Mouse (Mus musculus) lung, adult 2 months (tissue): ENCODE measurements around the gene Evpl. TPM values are rescaled to one million over a fixed set of nuclear protein-coding genes. Genes with fewer than 3 reads are reported as not detected.

Experiments
- DNase-seq: peaks from one replicate; pipeline ENCODE4 v3.0.0; 2022
- H3K4me1 ChIP-seq: fragments of 200-500 bp; 2 replicates; pipeline ENCODE4 v1.6.1; 2011; ENCODE audit warnings: low read length; ENCODE audit not compliant: control insufficient read depth, insufficient read depth
- H3K4me3 ChIP-seq: fragments of 200-500 bp; replicated peaks from 2 replicates; pipeline ENCODE3; 2011; ENCODE audit warnings: low read depth, mild to moderate bottlenecking, control low read depth, low read length; ENCODE audit errors: extremely low read depth
- CTCF ChIP-seq: fragments of 200-500 bp; IDR thresholded peaks from 2 replicates; pipeline ENCODE4 v1.5.1; 2011; ENCODE audit warnings: mild to moderate bottlenecking, low read length, control low read depth; ENCODE audit not compliant: insufficient read depth
- POLR2A ChIP-seq: fragments of 200-500 bp; IDR thresholded peaks from 2 replicates; pipeline ENCODE4 v1.6.1; 2011; ENCODE audit warnings: low read depth, mild to moderate bottlenecking, control low read depth, low read length, borderline replicate concordance; ENCODE audit errors: extremely low read depth
- WGBS: fragments of 180-500 bp; shearing (Covaris S2); methylation state at CpG from one replicate; pipeline ENCODE4 v1.1.7; 2018; 5-methylcytosine and 5-hydroxymethylcytosine counted together
- polyA plus RNA-seq: library from polyadenylated mRNA; depleted of rRNA; stranded (reverse); fragments of >200 nt; gene quantifications from 2 replicates; pipeline ENCODE4 v1.2.3, GENCODE M21; 2012

Gene Evpl
- polyA plus RNA-seq, 1 experiment: 16.8 TPM

DNA sequence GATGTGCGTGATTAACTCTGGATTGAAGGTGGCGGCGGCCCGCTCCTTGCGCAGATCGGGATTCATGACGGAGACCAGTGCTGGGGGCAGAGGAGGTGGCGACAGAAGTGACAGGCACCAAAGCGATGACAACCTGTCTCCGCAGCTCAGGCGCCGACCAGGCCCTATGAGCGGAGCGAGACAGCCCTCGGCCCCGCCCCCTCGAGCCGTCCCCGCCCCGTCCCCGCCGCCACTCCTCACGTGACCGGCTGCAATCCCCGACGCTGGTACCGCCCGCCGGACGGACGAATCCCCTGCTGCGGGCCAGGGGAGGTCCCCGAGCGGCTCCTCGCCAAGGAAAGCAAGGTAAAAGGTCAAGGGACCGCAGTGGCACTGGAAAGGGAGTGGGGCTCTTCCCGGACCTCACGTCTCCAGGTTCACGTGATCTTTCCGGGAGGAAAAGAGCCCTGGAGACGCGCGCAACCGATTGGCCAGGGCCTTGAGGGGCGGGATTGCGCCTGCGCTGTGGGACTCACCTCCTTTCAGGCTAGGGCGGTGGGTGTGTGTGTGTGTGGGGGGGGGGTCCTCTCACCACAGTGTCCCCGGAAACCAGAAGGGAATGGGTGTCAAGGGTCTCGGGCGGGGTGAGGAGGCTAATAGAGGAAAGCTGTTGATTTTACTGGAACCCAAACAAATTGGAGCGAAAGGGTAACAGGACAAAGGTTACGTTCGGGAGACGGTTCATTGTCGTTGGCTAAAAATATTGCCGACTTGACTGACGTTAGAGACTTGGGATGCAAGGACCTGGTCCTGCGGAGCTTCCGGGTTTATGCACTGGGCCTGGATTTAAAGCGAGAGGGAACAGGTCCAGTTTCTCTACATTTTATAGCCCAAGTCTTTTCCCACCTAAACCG lies 39.0 kb downstream of the Evpl start, which contains the start of the genes Ten1 and Acox1:
Gene Ten1, plus strand, starts transcription at position 217 of the 893 bp plus-strand sequence.
Gene Acox1, minus strand, starts transcription at position 407 of the 893 bp plus-strand sequence.
- DNase-seq: peak; percentile 98
- H3K4me1 ChIP-seq: peaks cover 16% of the 10 kb centered on the region
- TF ChIP-seq POLR2A: peak; percentile 92
- TF ChIP-seq CTCF: no peak
- H3K4me3 ChIP-seq: peak within 1 kb of the TSS; percentile 87
- under 1% methylated on average over 62 of the region's 62 CpGs for WGBS

DNA sequence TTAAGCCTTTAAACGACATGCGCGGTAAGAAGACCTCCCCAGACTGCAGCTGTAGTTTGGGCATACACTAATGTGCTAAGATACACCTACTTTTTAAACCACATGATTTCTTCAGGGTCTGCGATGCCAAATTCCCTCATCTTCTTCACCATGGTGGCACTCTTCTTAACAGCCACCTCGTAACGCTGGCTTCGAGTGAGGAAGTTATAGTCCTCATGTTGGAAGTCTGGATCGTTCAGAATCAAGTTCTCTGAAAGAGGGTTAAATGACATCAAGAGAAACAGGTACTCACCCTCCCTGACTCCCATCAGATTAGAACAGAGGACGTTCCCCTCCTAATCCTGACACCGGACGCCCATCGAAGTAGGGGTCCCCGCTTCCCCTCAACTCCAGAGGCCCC lies 39.7 kb downstream of the Evpl start:
- TF ChIP-seq CTCF (no peak), POLR2A (no peak)
- DNase-seq: no peak
- WGBS: 16% methylated on average over 13 of the region's 13 CpGs
- Histone ChIP-seq H3K4me3 (peak overlapping the region; percentile 87), H3K4me1 (peaks cover 16% of the 10 kb centered on the region)

DNA sequence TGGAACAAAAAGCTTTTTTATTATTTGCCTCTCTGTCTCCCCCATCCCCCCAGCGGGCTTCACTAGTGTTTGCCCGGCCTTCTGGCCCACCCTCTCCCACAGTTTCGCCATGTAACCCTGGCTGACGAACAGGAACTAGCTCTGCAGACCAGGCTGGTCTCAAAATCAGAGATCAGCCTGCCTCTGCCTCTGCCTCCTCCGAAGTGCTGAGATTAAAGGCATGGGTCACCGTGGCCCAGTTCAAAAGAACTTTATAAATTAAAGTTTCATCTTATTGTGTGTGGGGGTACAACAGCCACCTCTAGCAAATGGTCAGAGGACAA lies 40.3 kb downstream of the Evpl start:
- 76% methylated on average over 6 of the region's 6 CpGs for WGBS

DNA sequence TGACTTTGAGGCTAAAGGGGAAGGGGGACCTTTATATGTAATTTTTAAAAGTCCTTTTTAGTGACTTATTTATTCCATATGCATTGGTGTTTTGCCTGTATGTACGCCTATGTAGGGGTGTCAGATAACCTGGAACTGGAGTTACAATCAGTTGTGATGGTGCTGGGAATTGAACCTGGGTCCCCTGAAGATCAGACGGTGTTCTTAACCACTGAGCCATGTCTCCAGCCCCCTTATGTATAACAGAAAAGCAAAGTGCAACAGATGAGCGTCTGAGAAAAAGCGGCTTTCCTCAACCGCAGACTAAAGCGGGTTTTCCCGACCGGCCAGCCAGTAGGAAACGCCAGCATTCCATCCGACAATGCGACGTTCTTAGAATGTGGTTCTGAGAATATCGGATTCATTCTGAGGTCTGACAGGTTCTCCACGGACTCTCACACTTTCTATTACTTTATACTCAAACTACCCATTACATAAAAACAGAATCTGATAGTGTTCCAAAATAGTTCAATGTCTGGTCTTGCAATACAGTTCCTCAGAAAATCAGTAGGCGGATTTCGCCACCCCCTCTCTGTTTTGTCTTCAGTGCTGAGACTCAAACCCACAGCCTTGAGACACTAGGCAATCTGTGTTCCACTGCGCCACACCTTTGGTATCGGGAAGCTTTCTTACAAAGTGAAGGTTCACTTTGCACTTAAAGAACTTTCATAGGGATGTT lies 40.9 kb downstream of the Evpl start:
- DNase-seq: no peak
- peaks cover 16% of the 10 kb centered on the region for H3K4me1 ChIP-seq
- 93% methylated on average over 18 of the region's 18 CpGs for WGBS
- no peak overlapping the region for H3K4me3 ChIP-seq
- TF ChIP-seq CTCF (no peak), POLR2A (no peak)

More for the DNA sequence above, 40.3 kb downstream of the Evpl start:
- Histone ChIP-seq H3K4me3 (peak overlapping the region; percentile 39), H3K4me1 (peaks cover 16% of the 10 kb centered on the region)
- DNase-seq: no peak
- TF ChIP-seq POLR2A (no peak), CTCF (no peak)

DNA sequence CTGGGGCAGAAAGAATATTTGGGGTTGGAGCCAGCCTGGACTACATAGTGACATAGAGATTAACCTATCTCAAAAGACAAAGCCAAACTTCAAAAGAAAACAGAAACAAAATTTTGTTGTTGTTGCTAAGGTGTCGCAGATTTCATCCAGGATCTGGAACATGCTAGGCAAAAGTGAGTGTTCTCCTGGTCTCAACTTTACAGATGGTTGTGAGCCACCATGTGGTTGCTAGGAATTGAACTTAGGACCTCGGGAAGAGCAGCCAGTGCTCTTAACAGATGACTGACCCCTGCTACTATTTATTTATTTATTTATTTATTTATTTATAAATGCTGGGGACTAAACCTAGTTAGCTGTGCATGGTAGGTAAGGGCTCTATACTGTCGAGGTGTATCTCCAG lies 41.5 kb downstream of the Evpl start:
- no peak for TF ChIP-seq POLR2A
- 77% methylated on average over 3 of the region's 3 CpGs for WGBS
- peaks cover 16% of the 10 kb centered on the region for H3K4me1 ChIP-seq
- no peak overlapping the region for H3K4me3 ChIP-seq
- no peak for DNase-seq

DNA sequence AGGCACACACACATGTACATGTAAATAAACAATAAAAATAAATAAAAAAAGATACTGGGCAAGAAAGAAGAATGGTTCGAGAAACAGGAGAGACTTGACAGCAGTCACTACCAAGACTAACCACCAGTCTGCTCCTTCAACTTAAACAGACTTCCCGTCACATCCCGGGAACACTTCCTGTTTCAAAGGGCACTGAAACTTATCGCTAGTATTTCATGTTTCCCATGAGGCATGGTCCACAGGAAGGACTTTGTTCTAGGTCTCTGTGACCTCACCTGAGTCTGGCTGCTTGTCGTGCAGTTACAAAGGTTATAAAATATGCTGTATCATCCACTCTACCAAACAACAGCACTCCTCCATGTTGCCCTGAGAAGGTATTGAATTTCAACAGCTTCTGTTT lies 42.6 kb downstream of the Evpl start:
- no peak for DNase-seq
- TF ChIP-seq POLR2A (no peak), CTCF (no peak)
- Histone ChIP-seq H3K4me1 (peaks cover 16% of the 10 kb centered on the region), H3K4me3 (no peak overlapping the region)
- WGBS: 28% methylated on average over 5 of the region's 5 CpGs

DNA sequence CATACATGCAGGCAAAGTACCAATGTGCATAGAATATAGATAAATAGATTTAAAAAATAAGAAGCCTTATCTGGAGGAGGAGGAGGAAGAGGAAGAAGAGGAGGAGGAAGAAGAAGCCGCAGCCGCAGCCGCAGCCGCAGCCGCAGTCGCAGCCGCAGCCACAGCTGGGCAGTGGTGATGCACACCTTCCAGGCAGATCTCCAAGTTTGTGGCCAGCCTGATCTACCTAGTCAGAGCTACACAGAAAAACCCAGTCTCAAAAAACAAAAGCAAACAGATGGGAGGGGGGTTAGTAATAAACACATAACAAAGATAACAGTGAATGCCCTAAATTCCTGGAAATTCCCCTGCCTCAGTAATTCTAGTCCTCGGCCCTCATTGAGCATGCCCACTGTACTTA lies 43.3 kb downstream of the Evpl start:
- no peak for DNase-seq
- H3K4me1 ChIP-seq: peaks cover 16% of the 10 kb centered on the region
- H3K4me3 ChIP-seq: no peak overlapping the region
- WGBS: 75% methylated on average over 8 of the region's 8 CpGs
- TF ChIP-seq POLR2A: no peak
- no peak for TF ChIP-seq CTCF

DNA sequence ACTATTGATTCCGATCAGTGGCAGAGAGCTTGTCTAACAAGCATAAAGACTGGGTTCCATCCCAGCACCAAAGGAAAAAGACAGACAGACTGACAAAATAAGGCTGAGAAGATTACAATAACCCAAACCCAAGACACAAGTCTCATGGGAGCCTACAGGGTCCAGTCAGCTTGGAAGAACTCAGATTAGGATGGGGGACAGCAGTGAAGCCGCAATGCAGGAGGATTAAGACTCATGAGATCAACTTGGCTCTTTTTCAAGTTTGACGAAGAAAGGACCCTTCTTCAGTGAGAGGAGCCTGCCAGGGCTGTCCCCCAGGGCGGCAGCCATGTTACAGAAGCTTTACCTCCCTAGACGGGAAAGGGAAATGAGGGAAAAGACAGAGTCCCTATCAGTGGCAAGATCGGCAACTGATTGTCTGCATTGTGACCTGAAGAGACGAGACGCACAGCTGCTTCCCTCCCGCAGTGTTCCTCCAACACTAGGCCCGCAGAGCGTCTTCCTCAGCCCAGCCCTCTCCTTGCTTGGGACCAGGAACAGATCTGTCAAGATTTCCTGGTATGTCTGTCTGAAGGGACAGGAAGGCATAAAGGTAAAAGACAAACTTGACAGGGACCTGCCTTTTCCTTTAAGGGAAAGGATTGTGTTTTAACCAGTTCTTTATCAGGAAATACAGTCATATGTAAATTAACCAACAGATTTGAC lies 50.5 kb downstream of the Evpl start:
- Histone ChIP-seq H3K4me3 (no peak overlapping the region), H3K4me1 (peaks cover 12% of the 10 kb centered on the region)
- TF ChIP-seq POLR2A (no peak), CTCF (no peak)
- 42% methylated on average over 11 of the region's 11 CpGs for WGBS
- no peak for DNase-seq

DNA sequence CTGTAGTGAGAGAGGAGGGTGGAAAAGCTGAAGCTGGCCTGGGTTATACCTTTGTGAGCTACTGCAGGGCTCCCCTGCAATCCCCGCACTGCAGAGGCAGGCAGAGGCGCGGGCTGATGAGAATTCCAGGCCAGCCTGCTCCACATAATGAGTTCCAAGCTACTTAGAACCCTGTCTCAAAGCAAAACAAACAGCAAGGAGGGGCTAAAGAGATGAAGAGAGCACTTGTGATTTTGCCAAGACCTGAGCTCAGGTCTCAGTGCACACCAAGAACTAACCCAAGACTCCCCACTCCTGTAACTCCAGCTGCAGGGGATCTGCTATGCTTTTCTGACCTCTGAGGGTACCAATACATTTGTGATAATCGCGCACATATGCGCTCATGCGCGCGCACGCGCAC lies 51.5 kb downstream of the Evpl start:
- no peak for TF ChIP-seq CTCF
- no peak for TF ChIP-seq POLR2A
- Histone ChIP-seq H3K4me1 (peaks cover 12% of the 10 kb centered on the region), H3K4me3 (no peak overlapping the region)
- DNase-seq: no peak
- 85% methylated on average over 11 of the region's 11 CpGs for WGBS

DNA sequence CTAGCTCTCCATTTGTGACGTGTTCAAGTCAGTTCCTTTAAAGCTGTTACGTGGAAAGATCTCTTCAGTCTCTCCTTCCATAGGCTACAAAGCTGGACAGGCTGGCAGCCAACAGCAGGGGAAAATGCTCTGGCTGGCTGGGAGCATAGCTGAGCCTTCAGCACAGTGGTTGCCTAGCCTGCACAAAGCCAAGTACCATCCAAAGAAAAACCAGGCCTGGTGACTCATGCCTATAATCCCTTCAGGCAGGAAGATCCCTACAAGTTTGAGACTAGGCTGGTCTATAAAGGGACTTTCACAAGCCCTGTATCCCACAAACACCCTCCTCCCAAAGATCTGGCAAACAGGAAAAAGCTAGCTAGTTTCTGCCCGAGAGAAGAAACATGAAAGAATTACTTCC lies 52.0 kb downstream of the Evpl start:
- DNase-seq: no peak
- WGBS: 45% methylated on average over 3 of the region's 3 CpGs
- TF ChIP-seq CTCF (no peak), POLR2A (no peak)
- no peak overlapping the region for H3K4me3 ChIP-seq
- peaks cover 12% of the 10 kb centered on the region for H3K4me1 ChIP-seq
